Mouse (Mus musculus): Measurements from ENCODE around the gene Kmt2b. TPM values are rescaled to one million over a fixed set of nuclear protein-coding genes. Genes with fewer than 3 reads are reported as not detected.

Kmt2b gene
- total and polyA plus RNA-seq, 3 experiments: 15.6 to 48.2 TPM; not detected in 1

- TF ChIP-seq USF2 (IDR thresholded peaks at IDR 0.05; ENCODE audit: borderline replicate concordance in 1 of 2, insufficient read depth in 1 of 2, low read depth in 1 of 2, low read length in 2 of 2) (no peak), ELF1 (IDR thresholded peaks at IDR 0.05; ENCODE audit: low read depth, low read length) (no peak), TAL1 (IDR thresholded peaks at IDR 0.05; ENCODE audit: low read length) (no peak), NRF1 (IDR thresholded peaks at IDR 0.05; ENCODE audit: insufficient read depth, low read depth, low read length, poor library complexity, severe bottlenecking) (no peak), JUND (IDR thresholded peaks at IDR 0.05; ENCODE audit: low read depth, low read length) (peak; percentile 49; the same call in 1 of the 2 replicates), ETS1 (IDR thresholded peaks at IDR 0.05; ENCODE audit: low read depth, low read length) (peak; percentile 65), MYC (IDR thresholded peaks at IDR 0.05; ENCODE audit: low read depth, low read length) (peak; percentile 60; the same call in 1 of the 2 replicates), MAFK (IDR thresholded peaks at IDR 0.05; ENCODE audit: borderline replicate concordance, low read depth, low read length) (no peak), MYB (IDR thresholded peaks at IDR 0.05; ENCODE audit: low read depth, low read length) (no peak), POLR2AphosphoS2 (IDR thresholded peaks at IDR 0.05; ENCODE audit: low read length) (no peak), CHD1 (IDR thresholded peaks at IDR 0.05; ENCODE audit: low read depth, low read length) (no peak)
Measured at GRCm38 (mm10) chr7:30593579-30594509, 5.3 kb upstream of the Kmt2b start (continued).

DNA sequence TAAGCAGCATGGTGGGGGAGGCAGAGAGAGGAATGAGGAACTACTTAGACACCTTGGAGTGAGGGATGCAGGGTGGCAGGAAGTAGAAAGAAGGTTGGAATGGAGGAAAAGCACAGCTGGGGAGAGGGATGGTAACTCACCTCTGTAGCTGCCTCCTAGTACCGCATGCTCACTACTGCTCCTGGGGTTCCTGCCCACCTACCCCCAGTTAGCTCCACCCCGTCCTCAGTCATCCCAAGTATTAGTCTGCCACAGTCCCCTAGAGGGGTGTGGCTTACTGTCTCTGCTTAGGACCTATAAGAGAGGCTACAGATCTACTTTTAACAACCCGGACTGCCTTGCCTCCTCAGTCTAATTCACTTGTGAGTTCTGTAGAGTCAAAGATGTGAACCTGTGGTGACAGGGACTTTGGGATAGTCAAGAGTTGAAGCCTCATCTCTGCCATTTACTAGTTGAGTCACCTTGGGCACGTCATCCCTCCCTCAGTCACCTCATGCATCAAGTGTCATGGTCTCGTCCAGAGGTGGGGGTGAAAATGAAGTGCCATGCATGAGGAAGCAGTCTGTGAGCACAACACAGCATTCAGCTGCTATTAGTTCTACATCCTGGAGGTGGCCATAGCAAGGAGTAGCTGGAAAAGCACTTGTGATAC is 4.4 kb upstream of the Kmt2b start:
- Histone ChIP-seq H3K9ac (ENCODE audit: control insufficient read depth, low read depth, low read length, poor library complexity, severe bottlenecking) (peak overlapping the region; percentile 56), H3K4me3 (ENCODE audit: control insufficient read depth in 1 of 2, insufficient read depth in 1 of 2, low read depth in 2 of 2, low read length in 2 of 2) (peak overlapping the region; percentile 28 to 40), H3K79me2 (ENCODE audit: control insufficient read depth, insufficient read depth, low read length, poor library complexity) (peaks cover 16% of the 10 kb centered on the region), H3K36me3 (ENCODE audit: control insufficient read depth in 1 of 2, insufficient read depth in 2 of 2, low read length in 2 of 2) (peaks cover 0 to 11% of the 10 kb centered on the region in 2 experiments; a peak in 2 of 4 replicates), H3K4me1 (ENCODE audit: control insufficient read depth in 1 of 2, insufficient read depth in 2 of 2, low read length in 2 of 2) (peaks cover 10 to 38% of the 10 kb centered on the region in 2 experiments; a peak in 3 of 4 replicates), H3K27me3 (ENCODE audit: control insufficient read depth in 1 of 2, insufficient read depth in 2 of 2, low read length in 2 of 2) (no peaks in the 10 kb centered on the region), H3K9me3 (replicated peaks; ENCODE audit: insufficient read depth, low read length) (no peaks in the 10 kb centered on the region), H3K27ac (ENCODE audit: control insufficient read depth, low read depth, low read length) (peak overlapping the region; percentile 84)
- TF ChIP-seq CHD1 (IDR thresholded peaks at IDR 0.05; ENCODE audit: low read depth, low read length): peak; percentile 63; the same call in 1 of the 2 replicates
- TF ChIP-seq TBP (IDR thresholded peaks at IDR 0.05; ENCODE audit: low read depth, low read length): peak; percentile 73
- TF ChIP-seq POLR2A (IDR thresholded peaks at IDR 0.05; ENCODE audit: control insufficient read depth in 1 of 2, insufficient read depth in 1 of 2, low read depth in 1 of 2, low read length in 2 of 2, poor library complexity in 1 of 2): peak in 1 of 2 experiments; percentile 73; a peak in 2 of 4 replicates
- TF ChIP-seq MXI1 (IDR thresholded peaks at IDR 0.05; ENCODE audit: low read depth, low read length): no peak; the same call in 1 of the 2 replicates
- peak; percentile 49 for TF ChIP-seq NELFE (IDR thresholded peaks at IDR 0.05; ENCODE audit: low read depth, low read length)
- TF ChIP-seq ZKSCAN1 (IDR thresholded peaks at IDR 0.05; ENCODE audit: low read depth, low read length): no peak
- TF ChIP-seq USF2 (IDR thresholded peaks at IDR 0.05; ENCODE audit: borderline replicate concordance in 1 of 2, insufficient read depth in 1 of 2, low read depth in 1 of 2, low read length in 2 of 2): no peak
- TF ChIP-seq ZMIZ1 (IDR thresholded peaks at IDR 0.05; ENCODE audit: low read depth, low read length): peak; percentile 55; the same call in 1 of the 2 replicates
- TF ChIP-seq HCFC1 (IDR thresholded peaks at IDR 0.05; ENCODE audit: low read depth, low read length): peak; percentile 41; the same call in 1 of the 2 replicates
- 0 out of 2 replicates have a peak, but pooled peaks have one; percentile 17 for TF ChIP-seq ELF1 (IDR thresholded peaks at IDR 0.05; ENCODE audit: low read depth, low read length)
- peak; percentile 74 for TF ChIP-seq MYC (IDR thresholded peaks at IDR 0.05; ENCODE audit: low read depth, low read length)
- DNase-seq (ENCODE audit: low read depth, low spot score): peak; percentile 90
